Mouse (Mus musculus) embryo, embryonic 9.5 days (tissue): ENCODE results near the gene Rnf144b.
A peak's percentile ranks its signal among the peaks of the same experiment; 100 is the strongest.

Experiments used
- DNase-seq: peaks from one replicate; pipeline ENCODE4 v3.0.0-alpha.2; 2017; ENCODE audit errors: extremely low spot score

Gene Rnf144b

DNA sequence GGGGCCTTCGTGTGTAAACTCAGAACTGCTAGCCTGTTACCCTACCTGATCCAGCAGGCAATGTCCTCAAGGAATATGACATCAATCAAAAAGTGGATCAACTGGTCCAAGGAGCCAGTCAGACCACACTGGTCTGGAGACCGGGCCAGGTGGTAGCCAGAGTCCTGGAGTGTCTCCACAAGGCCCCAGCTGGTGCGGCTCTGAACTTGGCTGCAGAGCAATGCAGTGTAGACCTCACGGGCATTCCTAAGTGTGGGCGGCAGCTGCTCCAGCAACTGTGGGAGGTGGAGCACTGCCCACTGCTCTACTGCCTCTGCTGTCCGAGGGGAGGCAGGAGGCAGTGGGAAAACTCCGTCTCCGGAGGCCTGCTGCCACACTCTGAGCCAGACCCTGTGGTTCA, 55.7 kb downstream of the Rnf144b start:
- DNase-seq = no peak

DNA sequence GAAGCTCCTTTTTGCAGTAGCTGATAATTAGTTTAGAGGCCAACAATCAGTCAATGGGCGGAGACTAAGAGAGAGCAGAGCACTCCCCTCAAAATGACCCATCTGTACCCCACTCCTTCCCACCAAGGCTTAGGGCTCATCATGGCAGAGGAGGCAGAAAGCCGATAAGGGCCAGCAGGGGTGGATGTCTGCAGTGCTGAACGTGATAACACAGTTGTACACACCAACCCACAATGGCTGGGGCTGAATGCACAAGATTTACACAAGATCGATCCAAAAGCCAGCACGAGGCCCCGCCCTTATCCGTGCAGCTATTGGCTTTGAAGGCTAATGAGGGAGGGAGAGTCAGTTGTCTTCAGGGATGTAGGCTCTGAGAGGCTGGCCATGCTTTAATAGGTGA, 58.3 kb downstream of the Rnf144b start:
- DNase-seq = no peak

- DNase-seq = no peak
Measured at GRCm38 (mm10) chr13:47182366-47182765, 59.9 kb downstream of the Rnf144b start.

DNA sequence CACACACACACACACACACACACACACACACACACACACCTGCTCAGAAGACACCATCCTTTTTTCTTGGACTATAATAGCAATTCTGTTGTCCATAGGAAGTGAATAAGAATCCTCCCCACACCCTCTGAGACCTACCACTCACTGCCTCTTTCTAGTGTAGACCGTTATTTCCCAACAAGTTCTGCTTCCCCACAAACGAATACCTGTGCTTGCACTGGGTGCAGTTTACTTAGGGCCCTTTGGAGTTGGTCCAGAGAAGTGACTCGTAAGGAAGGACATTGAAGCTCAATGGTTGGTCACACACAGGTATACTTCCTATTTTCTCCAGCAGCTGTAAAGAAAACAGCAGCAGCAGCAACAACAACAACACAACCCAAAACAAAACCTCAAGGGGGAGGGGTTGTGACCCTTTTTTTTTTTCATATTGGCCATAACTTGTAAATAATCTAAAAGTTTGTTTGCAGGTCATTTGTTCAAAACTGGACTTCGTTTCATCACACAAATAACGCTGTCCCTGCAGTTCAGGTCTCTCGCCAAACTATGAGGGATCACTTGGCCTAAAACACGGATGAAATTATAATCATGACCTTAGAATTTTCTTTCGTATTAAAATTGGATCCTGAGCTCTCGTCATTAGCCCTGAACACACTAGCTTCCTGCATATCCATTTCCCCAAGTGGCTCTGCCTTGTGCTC, 60.7 kb downstream of the Rnf144b start:
- no peak for DNase-seq

GRCm38 (mm10) chr13:47183771-47184170, 61.3 kb downstream of the Rnf144b start:
- no peak for DNase-seq

GRCm38 (mm10) chr13:47187836-47188235, 65.4 kb downstream of the Rnf144b start:
- no peak for DNase-seq

- DNase-seq = no peak
Measured at GRCm38 (mm10) chr13:47189971-47190370, 67.5 kb downstream of the Rnf144b start.

DNA sequence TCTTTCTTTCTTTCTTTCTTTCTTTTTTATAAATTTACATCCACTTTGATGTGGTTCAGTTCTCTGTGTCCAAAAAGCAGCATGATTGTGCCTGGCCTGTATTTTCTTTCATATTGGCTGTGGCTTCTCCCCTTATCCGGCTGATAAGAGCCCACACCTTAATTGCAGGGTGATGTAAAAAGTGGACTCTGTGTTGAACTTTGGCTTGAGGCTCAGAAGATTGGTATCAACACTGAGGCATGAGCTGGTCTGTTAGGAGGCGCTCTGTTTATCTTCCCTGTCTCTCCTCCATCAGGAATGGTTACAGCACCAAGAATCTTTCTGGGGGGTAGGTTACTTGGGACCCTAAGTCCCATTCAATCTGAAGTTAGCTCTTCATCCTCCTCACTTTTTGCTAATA, 69.7 kb downstream of the Rnf144b start:
- no peak for DNase-seq

DNA sequence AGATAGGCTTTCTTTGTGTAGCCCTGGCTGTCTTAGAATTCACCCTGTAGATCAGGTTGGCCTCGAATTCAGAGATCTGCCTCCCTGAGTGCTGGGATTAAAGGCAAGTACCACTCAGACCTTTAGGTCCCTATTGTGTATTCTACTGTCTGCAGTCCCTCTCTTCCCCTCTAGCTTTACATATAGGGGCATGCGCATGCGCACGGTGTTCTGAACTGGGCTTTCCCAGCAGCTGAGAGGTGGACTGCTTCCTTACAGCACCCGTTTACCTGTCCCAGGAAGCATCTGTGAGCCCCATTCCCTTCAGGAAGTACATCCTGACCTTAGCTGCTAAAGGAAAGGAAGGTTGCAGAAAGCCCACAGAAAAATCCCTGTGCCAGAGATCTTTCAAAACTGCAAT, 70.3 kb downstream of the Rnf144b start:
- DNase-seq = no peak

- DNase-seq = peak; percentile 63
Measured at GRCm38 (mm10) chr13:47193326-47194153, 71.1 kb downstream of the Rnf144b start.

GRCm38 (mm10) chr13:47194695-47195094, 72.2 kb downstream of the Rnf144b start:
- DNase-seq = no peak

- no peak for DNase-seq
Measured at GRCm38 (mm10) chr13:47195491-47195890, 73.0 kb downstream of the Rnf144b start.

DNA sequence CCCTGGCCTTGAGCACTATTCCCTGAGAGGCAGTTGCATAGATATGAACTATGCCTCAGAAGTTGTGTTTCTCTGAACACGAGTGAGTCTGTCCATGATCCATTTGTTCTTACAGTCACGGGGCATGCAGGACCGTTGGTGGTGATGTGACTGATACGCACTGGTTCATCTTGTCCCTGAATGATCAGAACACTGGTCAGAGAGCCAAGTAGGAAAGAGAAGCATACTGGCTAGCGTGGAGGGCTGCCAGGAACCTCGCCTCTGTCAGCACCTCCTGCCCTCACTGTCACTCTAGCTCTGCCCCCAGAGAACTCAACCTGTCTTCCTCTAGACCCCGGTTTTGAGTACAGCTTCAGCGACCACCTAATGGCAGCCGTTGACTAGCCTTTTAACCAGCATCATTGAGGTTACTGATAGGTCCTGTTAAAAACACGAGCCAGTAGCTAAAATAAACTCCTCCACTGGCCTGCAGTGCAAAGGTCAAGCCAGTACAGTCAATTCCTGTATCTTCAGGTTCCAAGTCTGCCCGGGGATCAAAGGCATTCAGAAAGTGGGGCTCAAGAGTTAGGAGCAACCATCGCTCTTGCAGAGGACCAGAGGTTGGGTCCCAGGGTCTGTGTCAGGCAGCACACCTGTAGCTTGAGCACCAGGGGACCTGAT, 77.7 kb downstream of the Rnf144b start:
- DNase-seq = no peak

- DNase-seq = no peak
Measured at GRCm38 (mm10) chr13:47201962-47202624, 79.6 kb downstream of the Rnf144b start.

DNA sequence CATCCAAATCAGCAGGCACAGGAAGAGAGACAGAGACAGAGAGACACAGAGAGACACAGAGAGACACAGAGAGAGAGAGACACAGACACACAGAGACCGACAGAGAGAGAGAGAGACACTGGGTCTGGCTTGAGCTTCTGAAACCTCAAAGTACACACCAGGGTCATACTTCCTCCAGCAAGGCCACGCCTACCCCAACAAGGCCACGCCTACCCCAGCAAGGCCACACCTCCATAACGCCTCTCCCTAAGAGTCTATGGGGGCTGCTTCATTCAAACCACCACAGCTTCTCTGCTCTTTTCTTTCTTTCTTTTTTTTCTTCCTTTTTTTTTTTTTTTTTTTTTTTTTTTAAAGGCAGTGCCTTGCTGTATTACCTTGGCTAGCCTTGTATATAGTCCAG, 88.0 kb downstream of the Rnf144b start:
- no peak for DNase-seq

- DNase-seq = no peak
Measured at GRCm38 (mm10) chr13:47210992-47211391, 88.5 kb downstream of the Rnf144b start.

- DNase-seq = no peak
Measured at GRCm38 (mm10) chr13:47211581-47211980, 89.1 kb downstream of the Rnf144b start.

DNA sequence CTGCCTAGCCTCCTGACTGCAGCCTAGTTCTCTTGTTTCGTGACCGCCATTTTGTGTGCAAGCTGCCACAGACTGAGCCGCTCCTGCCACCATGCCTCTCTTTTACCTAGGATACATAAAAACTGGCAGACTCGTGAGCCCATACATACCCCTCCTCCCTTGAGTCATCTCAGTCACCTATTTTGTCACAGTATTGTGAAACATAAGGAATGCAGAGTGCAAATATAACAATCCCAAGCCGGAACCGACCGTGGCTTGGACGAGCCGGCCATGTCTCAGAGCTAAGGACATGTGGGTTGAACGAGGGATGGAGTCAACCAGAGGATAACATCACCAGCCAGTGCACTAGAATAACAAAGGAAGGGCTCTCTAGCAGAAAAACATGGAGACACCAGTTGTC, 91.4 kb downstream of the Rnf144b start:
- DNase-seq = no peak

- DNase-seq = no peak
Measured at GRCm38 (mm10) chr13:47214895-47215294, 92.4 kb downstream of the Rnf144b start.

DNA sequence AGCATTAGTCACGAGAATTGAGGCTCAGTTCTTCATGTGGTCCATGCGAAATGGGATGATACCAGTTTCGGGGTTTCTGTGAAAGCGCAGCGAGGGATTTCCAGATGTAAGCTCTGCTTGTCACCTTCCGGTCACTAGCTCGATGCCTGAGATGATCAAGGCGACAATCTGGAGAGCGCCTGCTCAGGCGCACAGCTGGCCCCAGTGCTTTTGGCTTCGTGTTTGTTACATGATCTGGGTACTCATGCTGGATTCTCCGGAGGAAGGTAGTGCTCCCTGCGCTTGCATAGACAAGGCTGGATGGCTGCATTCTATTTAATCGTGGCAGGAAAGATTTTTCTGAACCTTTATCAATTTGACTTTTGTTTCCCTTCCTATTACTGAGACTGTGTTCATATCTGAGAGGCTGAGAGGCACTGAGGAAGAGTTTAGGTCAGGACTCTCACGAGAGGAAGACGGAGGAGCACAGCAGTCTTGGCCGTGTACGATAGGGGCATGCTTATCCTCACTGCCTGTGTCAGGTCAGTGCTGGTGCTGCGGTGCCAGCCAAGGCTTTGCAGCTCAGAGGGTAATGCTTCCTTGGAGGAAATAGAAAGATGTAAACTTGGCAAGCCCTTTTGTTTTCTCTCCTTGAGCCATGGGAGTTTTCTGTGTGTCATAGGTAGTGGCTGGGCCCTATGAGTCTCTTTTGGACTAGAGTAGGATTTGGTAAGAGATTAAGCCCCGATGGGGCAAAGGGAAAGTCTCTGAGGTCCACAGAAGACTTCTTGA, 93.5 kb downstream of the Rnf144b start:
- DNase-seq = no peak

DNA sequence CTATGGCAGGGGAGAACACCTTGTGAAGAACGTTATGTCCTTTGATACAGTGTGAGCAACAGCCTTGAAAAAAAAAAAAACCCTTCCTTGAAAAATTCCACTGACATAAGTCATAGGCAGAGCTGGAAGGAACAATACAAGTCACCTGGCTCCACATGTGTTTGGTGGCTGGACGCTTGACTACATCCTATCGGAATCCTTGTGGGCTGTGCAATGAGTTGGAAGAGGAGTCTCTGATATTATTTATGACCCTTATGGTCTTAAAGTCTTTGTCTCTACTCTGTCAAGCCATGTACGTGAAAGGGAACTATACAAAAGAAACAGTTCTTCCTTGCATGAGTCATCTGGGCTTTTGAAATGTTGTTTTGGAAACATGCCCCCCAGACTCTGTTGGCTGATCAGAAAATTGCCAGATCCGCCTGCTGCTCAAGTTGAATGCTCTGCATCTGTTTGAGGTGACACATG, 94.7 kb downstream of the Rnf144b start:
- DNase-seq = no peak
